Mouse (Mus musculus) myocyte (in vitro differentiated cells): Measurements from ENCODE around the gene Lamtor1. TPM values are rescaled to one million over a fixed set of nuclear protein-coding genes. Genes with fewer than 3 reads are reported as not detected.

ENCODE experiments used
- H3K27me3 ChIP-seq: one replicate; pipeline ENCODE4 v1.6.1; 2011; ENCODE audit not compliant: control insufficient read depth, insufficient read depth, insufficient read length
- H3K36me3 ChIP-seq: one replicate; pipeline ENCODE4 v1.6.1; 2011; ENCODE audit not compliant: control insufficient read depth, insufficient read depth
- H3K4me2 ChIP-seq: one replicate; pipeline ENCODE4 v1.6.1; 2011; ENCODE audit warnings: low read depth, control low read depth
- H3K4me3 ChIP-seq: one replicate; pipeline ENCODE4 v1.5.1; 2011; ENCODE audit warnings: mild to moderate bottlenecking, control low read depth, moderate library complexity
- H3K79me2 ChIP-seq: one replicate; pipeline ENCODE4 v1.6.1; 2011; ENCODE audit not compliant: control insufficient read depth, insufficient read depth
- H3ac ChIP-seq: one replicate; pipeline ENCODE4 v1.6.1; 2011; ENCODE audit not compliant: control insufficient read depth, insufficient read length
- CEBPB ChIP-seq: IDR thresholded peaks from 2 replicates; pipeline ENCODE4 v1.6.1; 2011; ENCODE audit warnings: mild to moderate bottlenecking, moderate library complexity; ENCODE audit not compliant: poor library complexity, insufficient read depth, severe bottlenecking
- E2F4 ChIP-seq: IDR thresholded peaks from one replicate; pipeline ENCODE4 v1.6.1; 2011; ENCODE audit warnings: mild to moderate bottlenecking, control low read depth, moderate library complexity; ENCODE audit not compliant: insufficient read depth
- MAX ChIP-seq: IDR thresholded peaks from one replicate; pipeline ENCODE4 v1.6.1; 2011; ENCODE audit warnings: low read depth, mild to moderate bottlenecking, control low read depth
- MYOD1 ChIP-seq, 3 experiments: IDR thresholded peaks; one replicate each; pipeline ENCODE4 v1.6.1; 2011; ENCODE audit warnings: control low read depth in 2 of 3, low read depth in 2 of 3, mild to moderate bottlenecking in 2 of 3, moderate library complexity in 1 of 3; ENCODE audit not compliant: insufficient read length in 2 of 3, control insufficient read depth in 1 of 3
- MYOG ChIP-seq, 3 experiments: IDR thresholded peaks; one replicate each; pipeline ENCODE4 v1.6.1; 2011; ENCODE audit warnings: control low read depth in 2 of 3, low read depth in 2 of 3, mild to moderate bottlenecking in 2 of 3; ENCODE audit not compliant: insufficient read length in 2 of 3, control insufficient read depth in 1 of 3, insufficient read depth in 1 of 3
- POLR2A ChIP-seq: IDR thresholded peaks from one replicate; pipeline ENCODE4 v1.6.1; 2011; ENCODE audit warnings: low read depth, mild to moderate bottlenecking, control low read depth, moderate library complexity; ENCODE audit not compliant: insufficient read length
- POLR2AphosphoS2 ChIP-seq: IDR thresholded peaks from one replicate; pipeline ENCODE4 v1.6.1; 2011; ENCODE audit warnings: low read depth, control low read depth; ENCODE audit not compliant: insufficient read length
- REST ChIP-seq: IDR thresholded peaks from one replicate; pipeline ENCODE4 v1.6.1; 2011; ENCODE audit warnings: mild to moderate bottlenecking, control low read depth, moderate library complexity; ENCODE audit not compliant: insufficient read depth, insufficient read length
- SRF ChIP-seq: IDR thresholded peaks from one replicate; pipeline ENCODE4 v1.6.1; 2011; ENCODE audit warnings: low read depth; ENCODE audit not compliant: control insufficient read depth, insufficient read length
- TCF12 ChIP-seq: IDR thresholded peaks from one replicate; pipeline ENCODE4 v1.6.1; 2011; ENCODE audit warnings: mild to moderate bottlenecking, control low read depth; ENCODE audit not compliant: poor library complexity, insufficient read depth, severe bottlenecking
- TCF3 ChIP-seq: IDR thresholded peaks from one replicate; pipeline ENCODE4 v1.6.1; 2011; ENCODE audit warnings: low read depth, control low read depth; ENCODE audit not compliant: insufficient read length
- USF1 ChIP-seq: IDR thresholded peaks from one replicate; pipeline ENCODE4 v1.6.1; 2011; ENCODE audit warnings: low read depth, mild to moderate bottlenecking, control low read depth, moderate library complexity
- polyA plus RNA-seq: library from polyadenylated mRNA; unstranded; fragments of >200 nt; fragmentation: generic; extraction: Trizol; gene quantifications from one replicate; pipeline ENCODE4 v1.2.1, GENCODE M21; 2012; ENCODE audit warnings: missing spikeins

The Lamtor1 gene
- polyA plus RNA-seq, 1 experiment, result 202 TPM

DNA sequence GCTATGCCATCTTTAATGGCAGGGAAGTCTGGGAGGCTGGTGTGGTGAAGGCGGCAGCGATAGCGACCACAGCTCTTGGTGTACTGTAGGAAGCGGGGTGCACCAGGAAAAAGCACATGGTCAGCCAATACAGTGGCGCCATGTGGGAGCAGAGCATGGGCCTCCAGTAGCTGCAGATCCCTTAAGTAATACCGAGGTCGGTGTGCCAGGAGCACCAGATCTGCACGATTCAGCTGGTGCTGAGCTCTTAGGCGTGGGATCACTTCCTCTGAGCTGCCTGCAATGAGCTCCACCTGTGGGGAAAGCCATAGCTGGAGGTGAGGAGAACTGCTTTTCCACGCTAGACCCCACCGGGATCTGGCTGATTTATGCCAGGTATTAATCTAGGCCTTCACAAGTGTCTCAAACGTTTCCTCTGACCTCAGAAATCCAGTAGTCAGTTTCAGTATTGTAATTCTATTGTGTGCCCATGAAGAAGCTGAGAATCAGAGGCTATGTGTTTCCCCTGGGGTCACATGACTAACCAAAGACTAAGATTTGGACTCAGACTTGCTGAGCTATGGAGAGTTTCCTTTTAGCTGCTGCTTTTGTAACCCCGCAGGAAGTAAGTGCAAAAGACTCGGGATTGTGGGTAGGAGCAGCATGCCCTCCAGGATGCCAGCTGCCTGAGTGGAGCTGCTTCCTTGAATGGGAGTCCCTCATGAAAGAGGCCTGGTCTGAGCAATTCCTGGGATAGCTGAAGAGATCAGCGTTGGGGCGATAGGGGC lies 5.2 kb upstream of the Lamtor1 start:
- no peak overlapping the region for H3K4me2 ChIP-seq
- no peaks in the 10 kb centered on the region for H3K36me3 ChIP-seq
- no peak for TF ChIP-seq CEBPB
- no peak for TF ChIP-seq TCF3
- TF ChIP-seq MAX, result no peak
- TF ChIP-seq SRF, result no peak
- TF ChIP-seq MYOD1 (IDR thresholded peaks at IDR 0.05; ENCODE audit: control insufficient read depth in 1 of 3, insufficient read length in 2 of 3, low read depth in 2 of 3), result no peak
- TF ChIP-seq MYOG (IDR thresholded peaks at IDR 0.05; ENCODE audit: control insufficient read depth in 1 of 3, insufficient read depth in 1 of 3, insufficient read length in 2 of 3, low read depth in 2 of 3), result no peak
- no peak for TF ChIP-seq E2F4
- no peak for TF ChIP-seq TCF12
- TF ChIP-seq REST, result no peak
- no peak for TF ChIP-seq USF1
- TF ChIP-seq POLR2A, result no peak
- no peak for TF ChIP-seq POLR2AphosphoS2

DNA sequence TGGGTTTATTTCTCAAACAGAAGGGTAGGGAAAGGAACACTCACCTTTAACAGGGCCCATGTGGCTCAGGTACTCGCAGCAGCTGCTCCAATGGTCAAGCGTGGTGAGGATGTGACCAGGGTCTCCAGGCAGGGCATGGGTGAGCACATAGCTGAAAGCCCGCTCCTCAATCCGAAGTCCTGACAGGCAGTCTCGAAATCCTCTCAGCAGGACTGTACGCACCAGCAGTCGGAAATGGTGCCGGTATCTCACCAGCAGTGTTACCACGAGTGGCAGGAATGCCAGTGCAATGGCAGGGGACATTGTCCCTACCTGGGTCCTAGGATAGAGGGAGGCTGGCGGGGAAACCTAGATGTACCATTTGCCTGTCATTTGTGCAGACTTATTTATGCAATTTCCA lies 3.7 kb upstream of the Lamtor1 start:
- H3K4me2 ChIP-seq, result no peak overlapping the region
- TF ChIP-seq MYOD1 (IDR thresholded peaks at IDR 0.05; ENCODE audit: control insufficient read depth in 1 of 3, insufficient read length in 2 of 3, low read depth in 2 of 3), result no peak
- no peak for TF ChIP-seq E2F4
- no peak for TF ChIP-seq POLR2A
- no peak for TF ChIP-seq MAX
- TF ChIP-seq TCF3, result no peak
- TF ChIP-seq CEBPB, result no peak
- TF ChIP-seq REST, result no peak
- no peak for TF ChIP-seq USF1
- no peak for TF ChIP-seq POLR2AphosphoS2
- TF ChIP-seq MYOG (IDR thresholded peaks at IDR 0.05; ENCODE audit: control insufficient read depth in 1 of 3, insufficient read depth in 1 of 3, insufficient read length in 2 of 3, low read depth in 2 of 3), result no peak
- TF ChIP-seq TCF12, result no peak
- no peak for TF ChIP-seq SRF
- H3K79me2 ChIP-seq, result peaks cover 11% of the 10 kb centered on the region
- H3K27me3 ChIP-seq, result no peaks in the 10 kb centered on the region
- H3ac ChIP-seq, result no peak overlapping the region
- no peak overlapping the region for H3K4me3 ChIP-seq
- H3K36me3 ChIP-seq, result no peaks in the 10 kb centered on the region

More for the DNA sequence above, 5.2 kb upstream of the Lamtor1 start:
- H3ac ChIP-seq, result no peak overlapping the region
- no peak overlapping the region for H3K4me3 ChIP-seq
- H3K79me2 ChIP-seq, result no peaks in the 10 kb centered on the region
- H3K27me3 ChIP-seq, result no peaks in the 10 kb centered on the region

DNA sequence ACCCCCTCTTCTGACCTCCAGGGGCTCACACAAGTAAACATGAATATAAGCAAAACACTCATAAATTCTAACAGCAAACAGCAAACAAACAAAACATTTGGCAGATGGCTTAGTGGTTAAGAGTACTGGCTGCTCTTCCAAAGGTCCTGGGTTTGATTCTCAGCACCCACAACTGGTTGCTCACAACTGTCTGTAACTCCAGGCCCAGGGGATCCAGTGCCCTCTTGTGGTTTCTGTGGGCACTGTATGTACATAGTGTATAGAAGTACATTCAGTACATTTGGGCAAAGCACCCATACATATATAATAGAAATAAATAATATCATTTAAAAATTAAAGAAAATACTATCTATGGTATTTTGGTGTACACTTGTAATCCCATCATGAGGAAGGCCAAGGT lies 2.9 kb upstream of the Lamtor1 start:
- no peaks in the 10 kb centered on the region for H3K27me3 ChIP-seq
- H3K79me2 ChIP-seq, result peaks cover 20% of the 10 kb centered on the region
- no peaks in the 10 kb centered on the region for H3K36me3 ChIP-seq
- H3ac ChIP-seq, result no peak overlapping the region
- TF ChIP-seq POLR2AphosphoS2, result no peak
- H3K4me3 ChIP-seq, result no peak overlapping the region
- H3K4me2 ChIP-seq, result no peak overlapping the region

DNA sequence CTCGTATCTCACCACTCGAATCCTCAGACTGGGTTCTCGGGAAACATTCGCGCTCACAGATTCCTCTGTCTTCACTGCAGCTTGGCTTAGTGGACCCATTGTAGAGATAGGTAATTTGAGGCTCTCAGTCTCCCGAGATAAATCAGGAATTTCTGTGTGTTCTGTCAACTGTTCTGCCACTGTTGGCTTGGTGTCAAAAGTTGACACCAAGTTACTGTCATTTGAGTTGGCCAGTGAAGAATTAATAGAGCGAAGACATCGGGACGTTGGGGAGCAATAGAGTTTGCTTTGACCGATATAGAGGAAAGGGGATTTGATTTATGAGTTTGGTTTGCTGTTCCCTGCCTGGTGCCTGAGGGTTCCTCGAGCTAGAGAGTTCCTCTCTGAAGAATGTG lies 580 bp downstream of the Lamtor1 start, which contains the start of gene Tomt:
Gene Tomt (minus strand): TSS at position 73 of the 395 bp plus-strand sequence.
- H3K79me2 ChIP-seq, result peaks cover 27% of the 10 kb centered on the region
- TF ChIP-seq TCF12, result no peak
- TF ChIP-seq POLR2AphosphoS2, result no peak
- TF ChIP-seq MYOG (IDR thresholded peaks at IDR 0.05; ENCODE audit: control insufficient read depth in 1 of 3, insufficient read depth in 1 of 3, insufficient read length in 2 of 3, low read depth in 2 of 3), result no peak
- H3K27me3 ChIP-seq, result no peaks in the 10 kb centered on the region
- peak within 1 kb of the TSS; percentile 93 for H3K4me3 ChIP-seq
- peak within 1 kb of the TSS; percentile 97 for H3K4me2 ChIP-seq
- peak within 1 kb of the TSS; percentile 38 for H3ac ChIP-seq
- no peaks in the 10 kb centered on the region for H3K36me3 ChIP-seq

DNA sequence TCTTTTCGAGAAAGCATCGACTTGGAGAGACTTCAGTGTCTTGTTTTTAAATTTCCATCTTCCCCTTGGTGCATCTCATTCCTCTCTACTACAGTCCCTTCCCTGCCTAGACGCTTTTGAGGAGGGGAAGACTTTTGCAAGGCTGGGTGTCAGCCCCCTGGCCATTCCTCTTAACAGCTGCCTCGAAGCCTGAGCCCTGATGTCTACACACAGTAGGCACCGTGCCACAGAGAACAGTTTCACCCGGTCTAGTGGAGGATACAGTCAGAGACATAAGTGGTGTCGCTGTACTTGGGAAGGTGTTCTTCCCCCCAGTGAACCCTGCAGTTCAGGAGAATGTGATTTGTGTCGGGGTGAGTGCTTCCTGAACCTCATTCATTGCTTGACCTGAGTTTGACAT lies 992 bp downstream of the Lamtor1 start:
- H3K36me3 ChIP-seq, result no peaks in the 10 kb centered on the region
- peak overlapping the region; percentile 38 for H3ac ChIP-seq
- H3K27me3 ChIP-seq, result no peaks in the 10 kb centered on the region
- H3K4me2 ChIP-seq, result peak overlapping the region; percentile 95
- H3K79me2 ChIP-seq, result peaks cover 27% of the 10 kb centered on the region
- peak overlapping the region; percentile 93 for H3K4me3 ChIP-seq
- TF ChIP-seq REST (no peak), CEBPB (no peak), POLR2AphosphoS2 (no peak), MYOD1 (IDR thresholded peaks at IDR 0.05; ENCODE audit: control insufficient read depth in 1 of 3, insufficient read length in 2 of 3, low read depth in 2 of 3) (no peak)
